Mouse (Mus musculus) stomach, embryonic 14.5 days (tissue): ENCODE data around the gene Olfr571. TPM values are rescaled to one million over a fixed set of nuclear protein-coding genes. Genes with fewer than 3 reads are reported as not detected.

Source experiments
- ATAC-seq: fragments of 200-750 bp; cut with Nextera tagmentation; 2 replicates; pipeline ENCODE4 v1.8.0; 2017; ENCODE audit warnings: low read depth, moderate TSS enrichment; ENCODE audit not compliant: insufficient number of reproducible peaks, insufficient read depth, low FRiP score
- H3K27ac ChIP-seq: fragments of 300-500 bp; sonication (generic); 2 replicates; pipeline ENCODE4 v1.5.1; 2014; ENCODE audit warnings: mild to moderate bottlenecking, low read length, moderate library complexity, mixed read lengths
- H3K27me3 ChIP-seq: fragments of 300-500 bp; sonication (generic); 2 replicates; pipeline ENCODE4 v1.6.1; 2014; ENCODE audit warnings: low read length, control low read depth, mixed read lengths; ENCODE audit not compliant: control insufficient read depth, insufficient read depth
- H3K36me3 ChIP-seq: fragments of 300-500 bp; sonication (generic); 2 replicates; pipeline ENCODE4 v1.6.1; 2014; ENCODE audit warnings: mild to moderate bottlenecking, control low read depth, low read length, moderate library complexity, mixed read lengths; ENCODE audit not compliant: control insufficient read depth, insufficient read depth
- H3K4me1 ChIP-seq: fragments of 300-500 bp; sonication (generic); 2 replicates; pipeline ENCODE4 v1.6.1; 2014; ENCODE audit warnings: low read length, control low read depth, mixed read lengths; ENCODE audit not compliant: control insufficient read depth, insufficient read depth
- H3K4me2 ChIP-seq: fragments of 300-500 bp; sonication (generic); replicated peaks from 2 replicates; pipeline ENCODE4 v1.6.1; 2014; ENCODE audit warnings: low read depth, low read length, control low read depth
- H3K4me3 ChIP-seq: fragments of 300-500 bp; sonication (generic); 2 replicates; pipeline ENCODE4 v1.5.1; 2014; ENCODE audit warnings: low read depth, low read length, control low read depth
- H3K9ac ChIP-seq: fragments of 300-500 bp; sonication (generic); replicated peaks from 2 replicates; pipeline ENCODE4 v1.6.1; 2014; ENCODE audit warnings: low read depth, mild to moderate bottlenecking, control low read depth, low read length, moderate library complexity, mixed read lengths
- H3K9me3 ChIP-seq: fragments of 300-500 bp; sonication (generic); 2 replicates; pipeline ENCODE4 v1.6.1; 2016; ENCODE audit warnings: low read depth, low read length, control low read depth; ENCODE audit not compliant: control insufficient read depth
- WGBS: fragments of 180-500 bp; shearing (Covaris S2); extraction: QIAGEN DNeasy Blood & Tissue Kit; methylation state at CpG from one replicate; pipeline ENCODE4 v1.1.7; 2014; 5-methylcytosine and 5-hydroxymethylcytosine counted together
- polyA plus RNA-seq: library from polyadenylated mRNA; unstranded; fragments of >200 nt; fragmentation: Nextera tagmentation; extraction: Ambion mirVana; gene quantifications from 2 replicates; pipeline ENCODE4 v1.2.1, GENCODE M21; 2014

The Olfr571 gene
- polyA plus RNA-seq, 1 experiment from 2014 or later, result not detected

- no peak for ATAC-seq
- H3K4me3 ChIP-seq, result no peak overlapping the region
- 60% methylated on average over 3 of the region's 3 CpGs for WGBS
Observed at GRCm38 (mm10) chr7:102927105-102927504, 9.8 kb upstream of the Olfr571 start.

DNA sequence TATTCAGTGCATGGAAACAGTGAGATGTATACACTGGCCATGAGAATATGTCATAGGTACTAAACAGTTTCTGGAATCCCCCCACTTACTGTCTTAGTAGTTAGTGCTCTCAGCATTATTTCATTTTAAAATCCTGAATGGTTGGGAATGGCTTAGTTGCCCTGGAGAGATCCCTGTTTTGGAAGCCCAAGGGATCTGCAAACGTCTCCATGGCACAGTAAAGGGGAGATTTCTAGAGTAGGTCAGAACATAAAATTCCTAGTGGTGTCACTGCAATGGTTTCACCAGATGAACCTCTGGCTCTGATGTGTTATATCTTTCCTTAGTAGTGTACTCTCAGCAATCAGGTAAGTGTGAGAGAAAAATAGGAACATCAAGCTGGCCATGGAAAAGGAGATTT lies 6.8 kb upstream of the Olfr571 start, which contains the start of gene Olfr572:
Gene Olfr572 (plus strand): TSS at position 301 of the 400 bp plus-strand sequence.
- 47% methylated on average over 1 of the region's 1 CpGs for WGBS
- no peak for ATAC-seq

More at GRCm38 (mm10) chr7:102927105-102927504, 9.8 kb upstream of the Olfr571 start:
- no peaks in the 10 kb centered on the region for H3K4me1 ChIP-seq
- H3K27ac ChIP-seq, result no peak overlapping the region
- no peaks in the 10 kb centered on the region for H3K9me3 ChIP-seq
- no peak overlapping the region for H3K9ac ChIP-seq
- no peaks in the 10 kb centered on the region for H3K36me3 ChIP-seq
- no peaks in the 10 kb centered on the region for H3K27me3 ChIP-seq
- H3K4me2 ChIP-seq, result no peak overlapping the region

GRCm38 (mm10) chr7:102919632-102920031 lies 2.3 kb upstream of the Olfr571 start:
- Histone ChIP-seq H3K36me3 (no peaks in the 10 kb centered on the region), H3K9ac (no peak overlapping the region), H3K4me3 (no peak overlapping the region), H3K9me3 (no peaks in the 10 kb centered on the region), H3K4me1 (no peaks in the 10 kb centered on the region), H3K27me3 (no peaks in the 10 kb centered on the region), H3K27ac (no peak overlapping the region), H3K4me2 (no peak overlapping the region)
- 20% methylated on average over 1 of the region's 1 CpGs for WGBS
- peak; percentile 56; the same call in 1 of the 2 replicates for ATAC-seq

More for the DNA sequence above, 6.8 kb upstream of the Olfr571 start, which contains the start of gene Olfr572:
- Histone ChIP-seq H3K9me3 (no peaks in the 10 kb centered on the region), H3K4me3 (no peak within 1 kb of the TSS), H3K4me2 (no peak within 1 kb of the TSS), H3K27me3 (no peaks in the 10 kb centered on the region), H3K9ac (no peak within 1 kb of the TSS), H3K4me1 (no peaks in the 10 kb centered on the region), H3K27ac (no peak within 1 kb of the TSS), H3K36me3 (no peaks in the 10 kb centered on the region)

DNA sequence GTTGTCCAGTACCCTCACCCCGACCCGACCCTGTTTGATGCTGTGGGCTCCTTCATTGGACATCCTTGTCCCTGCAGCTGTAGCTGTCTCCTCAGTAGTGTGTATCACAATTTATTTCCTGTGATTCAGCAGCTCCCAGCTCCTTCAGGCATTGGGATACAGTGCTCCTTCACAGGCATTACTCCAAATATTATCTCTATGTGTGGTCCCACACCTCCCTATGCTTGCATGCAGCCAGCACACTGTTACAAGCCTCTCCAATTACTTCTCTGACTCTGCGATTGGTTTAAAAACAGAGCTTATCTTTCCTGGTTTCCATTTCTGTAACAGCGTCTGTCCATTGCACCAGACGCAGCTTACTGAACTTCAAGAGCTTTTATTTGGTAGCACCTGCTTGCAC lies 931 bp downstream of the Olfr571 start:
- Histone ChIP-seq H3K4me3 (no peak overlapping the region), H3K27me3 (no peaks in the 10 kb centered on the region), H3K4me1 (no peaks in the 10 kb centered on the region), H3K9me3 (no peaks in the 10 kb centered on the region), H3K27ac (no peak overlapping the region), H3K36me3 (no peaks in the 10 kb centered on the region), H3K4me2 (no peak overlapping the region), H3K9ac (no peak overlapping the region)
- 49% methylated on average over 5 of the region's 5 CpGs for WGBS
- ATAC-seq, result no peak

GRCm38 (mm10) chr7:102915261-102915660 lies 2.1 kb downstream of the Olfr571 start:
- Histone ChIP-seq H3K9ac (no peak overlapping the region), H3K9me3 (no peaks in the 10 kb centered on the region), H3K4me3 (no peak overlapping the region), H3K4me1 (no peaks in the 10 kb centered on the region), H3K36me3 (no peaks in the 10 kb centered on the region), H3K4me2 (no peak overlapping the region), H3K27ac (no peak overlapping the region), H3K27me3 (no peaks in the 10 kb centered on the region)
- no peak for ATAC-seq
- WGBS, result 18% methylated on average over 1 of the region's 1 CpGs

DNA sequence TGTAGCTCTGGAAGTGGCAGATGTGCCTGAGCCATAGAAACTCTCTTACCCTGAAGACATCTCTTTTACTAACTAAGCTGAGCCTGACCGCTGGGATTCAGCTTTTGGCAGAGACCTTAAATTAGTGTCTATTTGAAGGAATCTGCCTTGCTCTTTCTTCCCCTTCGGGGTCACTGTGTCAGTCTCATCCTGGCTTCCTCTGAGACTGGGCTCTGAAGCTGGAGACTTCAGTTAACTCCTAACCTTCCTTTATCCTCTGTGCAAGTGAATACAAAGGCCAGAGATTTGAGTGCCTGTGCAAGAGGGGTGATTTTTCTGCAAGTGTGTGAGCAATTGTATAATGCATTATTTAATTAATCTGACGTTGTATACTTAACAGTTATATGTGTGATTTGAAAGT lies 26.6 kb downstream of the Olfr571 start, which contains the start of gene Olfr569:
Gene Olfr569 (minus strand): TSS at position 101 of the 400 bp plus-strand sequence.
- WGBS, result 67% methylated on average over 3 of the region's 3 CpGs
- Histone ChIP-seq H3K4me1 (no peaks in the 10 kb centered on the region), H3K4me3 (no peak within 1 kb of the TSS), H3K4me2 (no peak within 1 kb of the TSS), H3K27ac (no peak within 1 kb of the TSS), H3K9me3 (no peaks in the 10 kb centered on the region), H3K36me3 (no peaks in the 10 kb centered on the region), H3K9ac (no peak within 1 kb of the TSS), H3K27me3 (no peaks in the 10 kb centered on the region)
- no peak for ATAC-seq

GRCm38 (mm10) chr7:102876822-102877221 lies 40.5 kb downstream of the Olfr571 start, which contains the start of gene Olfr568:
Olfr568 (plus strand) TSS chr7:102877122.
- Histone ChIP-seq H3K9me3 (no peaks in the 10 kb centered on the region), H3K4me1 (no peaks in the 10 kb centered on the region), H3K9ac (no peak within 1 kb of the TSS), H3K27me3 (no peaks in the 10 kb centered on the region), H3K4me2 (no peak within 1 kb of the TSS), H3K27ac (no peak within 1 kb of the TSS), H3K36me3 (no peaks in the 10 kb centered on the region), H3K4me3 (no peak within 1 kb of the TSS)
- ATAC-seq, result no peak

- Histone ChIP-seq H3K9me3 (no peaks in the 10 kb centered on the region), H3K4me2 (no peak within 1 kb of the TSS), H3K9ac (no peak within 1 kb of the TSS), H3K4me1 (no peaks in the 10 kb centered on the region), H3K36me3 (no peaks in the 10 kb centered on the region), H3K27me3 (no peaks in the 10 kb centered on the region), H3K4me3 (no peak within 1 kb of the TSS), H3K27ac (no peak within 1 kb of the TSS)
- ATAC-seq, result no peak
- 70% methylated on average over 1 of the region's 1 CpGs for WGBS
Observed at GRCm38 (mm10) chr7:102858665-102859064, 58.7 kb downstream of the Olfr571 start, which contains the start of gene Olfr566. Olfr566 (minus strand) TSS chr7:102858765.

GRCm38 (mm10) chr7:102855807-102856206 lies 61.5 kb downstream of the Olfr571 start:
- Histone ChIP-seq H3K4me3 (no peak overlapping the region), H3K9ac (no peak overlapping the region), H3K4me2 (no peak overlapping the region), H3K36me3 (no peaks in the 10 kb centered on the region), H3K27ac (no peak overlapping the region), H3K9me3 (no peaks in the 10 kb centered on the region), H3K4me1 (no peaks in the 10 kb centered on the region), H3K27me3 (no peaks in the 10 kb centered on the region)
- no peak for ATAC-seq
